Mouse (Mus musculus): ENCODE measurements around the gene Gm8232. TPM values are rescaled to one million over a fixed set of nuclear protein-coding genes. Genes with fewer than 3 reads are reported as not detected.

Gene Gm8232
- polyA plus RNA-seq (2012; rRNA removed) = not detected in 2 replicates

GRCm38 (mm10) chr14:44433335-44433734 is at the start of gene Gm8232:
Gene Gm8232 (plus strand): TSS chr14:44433635.

GRCm38 (mm10) chr14:44410588-44410987 is 22.8 kb upstream of the Gm8232 start, which contains the start of gene Gm3371:
Gene Gm3371 (minus strand): TSS chr14:44410688.

Other genes starting within 250 kb of the Gm8232 start
- not detected in 2 replicates for gene Gm8212, start 236.0 kb upstream of the Gm8232 start, polyA plus RNA-seq (2012; rRNA removed)
- not detected in 2 replicates for gene 4930503E14Rik, start 220.4 kb upstream of the Gm8232 start, polyA plus RNA-seq (2012; rRNA removed)
- gene Gm8220, start 148.1 kb upstream of the Gm8232 start, polyA plus RNA-seq (2012; rRNA removed) = not detected in 2 replicates
- gene Gm5930, start 95.1 kb upstream of the Gm8232 start, polyA plus RNA-seq (2012; rRNA removed) = not detected in 2 replicates
- not detected in 2 replicates for gene Gm8229, start 68.3 kb upstream of the Gm8232 start, polyA plus RNA-seq (2012; rRNA removed)
- gene Gm3371, start 22.9 kb upstream of the Gm8232 start, polyA plus RNA-seq (2012; rRNA removed) = not detected in 2 replicates
- gene BC061237, start 58.8 kb downstream of the Gm8232 start, polyA plus RNA-seq (2012; rRNA removed) = not detected in 2 replicates
- not detected in 2 replicates for gene Gm17093, start 84.6 kb downstream of the Gm8232 start, polyA plus RNA-seq (2012; rRNA removed)
- gene Gm8247, start 149.5 kb downstream of the Gm8232 start, polyA plus RNA-seq (2012; rRNA removed) = not detected in 2 replicates
- not detected in 2 replicates for gene Gm5624, start 194.3 kb downstream of the Gm8232 start, polyA plus RNA-seq (2012; rRNA removed)